Mouse (Mus musculus): ENCODE data around the gene Abhd5.
"Not testable (repeated sequence)": the region's sequence is repeated elsewhere in the genome, so short reads cannot be mapped to it uniquely, and the experiment has no call there.

The Abhd5 gene

GRCm38 (mm10) chr9:122351303-122352024 lies at the start of gene Abhd5:
Abhd5 (plus strand) TSS chr9:122351608.
- DNase-seq, result peak; percentile 94

- no peak for DNase-seq
These were observed 46.1 kb upstream of the Abhd5 start for GRCm38 (mm10) chr9:122305302-122305701.

GRCm38 (mm10) chr9:122309013-122309980 lies 42.1 kb upstream of the Abhd5 start:
- no peak for DNase-seq

GRCm38 (mm10) chr9:122310613-122311049 lies 40.8 kb upstream of the Abhd5 start:
- peak; percentile 90 to 91 for DNase-seq

GRCm38 (mm10) chr9:122311051-122311760 lies 40.2 kb upstream of the Abhd5 start:
- DNase-seq, result no peak

GRCm38 (mm10) chr9:122312296-122312990 lies 39.0 kb upstream of the Abhd5 start:
- peak; percentile 21 to 22 for DNase-seq

- not testable (repeated sequence) for DNase-seq
These were observed 38.3 kb upstream of the Abhd5 start for GRCm38 (mm10) chr9:122313128-122313527.

GRCm38 (mm10) chr9:122314386-122314785 lies 37.0 kb upstream of the Abhd5 start:
- DNase-seq, result no peak

GRCm38 (mm10) chr9:122314942-122315341 lies 36.5 kb upstream of the Abhd5 start:
- DNase-seq, result no peak

GRCm38 (mm10) chr9:122315501-122315900 lies 35.9 kb upstream of the Abhd5 start:
- DNase-seq, result no peak

- DNase-seq, result no peak
These were observed 34.8 kb upstream of the Abhd5 start for GRCm38 (mm10) chr9:122316562-122316961.

GRCm38 (mm10) chr9:122320626-122321025 lies 30.8 kb upstream of the Abhd5 start:
- DNase-seq, result no peak

GRCm38 (mm10) chr9:122322356-122322755 lies 29.1 kb upstream of the Abhd5 start:
- DNase-seq, result no peak

GRCm38 (mm10) chr9:122325996-122326395 lies 25.4 kb upstream of the Abhd5 start:
- no peak for DNase-seq

GRCm38 (mm10) chr9:122328199-122328598 lies 23.2 kb upstream of the Abhd5 start:
- DNase-seq, result no peak

- no peak for DNase-seq
These were observed 14.7 kb upstream of the Abhd5 start for GRCm38 (mm10) chr9:122336677-122337076.

- peak; percentile 31 to 42 for DNase-seq
These were observed 13.9 kb upstream of the Abhd5 start for GRCm38 (mm10) chr9:122337510-122337931.

GRCm38 (mm10) chr9:122339972-122340371 lies 11.4 kb upstream of the Abhd5 start:
- DNase-seq, result no peak

GRCm38 (mm10) chr9:122343399-122343798 lies 8.0 kb upstream of the Abhd5 start:
- DNase-seq, result no peak

- no peak for DNase-seq
These were observed 6.8 kb upstream of the Abhd5 start for GRCm38 (mm10) chr9:122344560-122344959.

GRCm38 (mm10) chr9:122345291-122345690 lies 6.1 kb upstream of the Abhd5 start:
- DNase-seq, result no peak

- DNase-seq, result no peak
These were observed 5.3 kb upstream of the Abhd5 start for GRCm38 (mm10) chr9:122346059-122346458.

Data from B cell, adult 2 months (primary cell).